Mouse (Mus musculus): ENCODE data around the gene Gsk3a.

The Gsk3a gene

GRCm38 (mm10) chr7:25220457-25221101 lies 17.1 kb downstream of the Gsk3a start, which contains the start of gene Dedd2:
Gene Dedd2, minus strand, starts transcription at chr7:25220615.
- no peak for DNase-seq

- peak; percentile 96 to 97 for DNase-seq
Measured at GRCm38 (mm10) chr7:25219756-25220456, 17.7 kb downstream of the Gsk3a start.

GRCm38 (mm10) chr7:25219416-25219750 lies 18.3 kb downstream of the Gsk3a start:
- DNase-seq: no peak

- DNase-seq: peak; percentile 46 to 66
Measured at GRCm38 (mm10) chr7:25218705-25219415, 18.8 kb downstream of the Gsk3a start.

GRCm38 (mm10) chr7:25217653-25218395 lies 19.8 kb downstream of the Gsk3a start:
- no peak for DNase-seq

GRCm38 (mm10) chr7:25214172-25214571 lies 23.5 kb downstream of the Gsk3a start:
- no peak for DNase-seq

GRCm38 (mm10) chr7:25213099-25213498 lies 24.6 kb downstream of the Gsk3a start:
- no peak for DNase-seq

GRCm38 (mm10) chr7:25210482-25210881 lies 27.2 kb downstream of the Gsk3a start:
- no peak for DNase-seq

GRCm38 (mm10) chr7:25209161-25209622 lies 28.5 kb downstream of the Gsk3a start:
- DNase-seq: no peak

- DNase-seq: peak in 1 of 2 experiments; percentile 18
Measured at GRCm38 (mm10) chr7:25206094-25206830, 31.4 kb downstream of the Gsk3a start.

GRCm38 (mm10) chr7:25205355-25206093 lies 32.1 kb downstream of the Gsk3a start:
- peak; percentile 58 to 78 for DNase-seq

GRCm38 (mm10) chr7:25203624-25204023 lies 34.0 kb downstream of the Gsk3a start:
- DNase-seq: no peak

- no peak for DNase-seq
Measured at GRCm38 (mm10) chr7:25197384-25198018, 40.1 kb downstream of the Gsk3a start.

GRCm38 (mm10) chr7:25196107-25196506 lies 41.5 kb downstream of the Gsk3a start:
- DNase-seq: no peak

GRCm38 (mm10) chr7:25195148-25195547 lies 42.5 kb downstream of the Gsk3a start:
- DNase-seq: no peak

- no peak for DNase-seq
Measured at GRCm38 (mm10) chr7:25192110-25192509, 45.5 kb downstream of the Gsk3a start.

- DNase-seq: no peak
Measured at GRCm38 (mm10) chr7:25190806-25191205, 46.8 kb downstream of the Gsk3a start.

- DNase-seq: peak; percentile 54 to 55
Measured at GRCm38 (mm10) chr7:25187662-25188650, 49.7 kb downstream of the Gsk3a start.

GRCm38 (mm10) chr7:25184091-25184490 lies 53.6 kb downstream of the Gsk3a start:
- no peak for DNase-seq

GRCm38 (mm10) chr7:25181814-25182213 lies 55.8 kb downstream of the Gsk3a start:
- no peak for DNase-seq

All from thymus, adult 18-20 months (tissue).